Mouse (Mus musculus): ENCODE data around the gene Wipi2.

GRCm38 (mm10) chr5:142650390-142650789, 22.9 kb downstream of the Wipi2 start:
- TF ChIP-seq CTCF (IDR thresholded peaks at IDR 0.05; ENCODE audit: extremely low read depth, insufficient read depth, insufficient read length, insufficient replicate concordance) (no peak), POLR2A (IDR thresholded peaks at IDR 0.05; ENCODE audit: low read depth, low read length) (no peak)
